Mouse (Mus musculus): Measurements from ENCODE around the gene Mylip. TPM values are rescaled to one million over a fixed set of nuclear protein-coding genes. Genes with fewer than 3 reads are reported as not detected.

The Mylip gene
- 7.9 and 9.4 TPM in 2 replicates for polyA plus RNA-seq (2015; fragmentation: Nextera tagmentation; extraction: Ambion mirVana)

DNA sequence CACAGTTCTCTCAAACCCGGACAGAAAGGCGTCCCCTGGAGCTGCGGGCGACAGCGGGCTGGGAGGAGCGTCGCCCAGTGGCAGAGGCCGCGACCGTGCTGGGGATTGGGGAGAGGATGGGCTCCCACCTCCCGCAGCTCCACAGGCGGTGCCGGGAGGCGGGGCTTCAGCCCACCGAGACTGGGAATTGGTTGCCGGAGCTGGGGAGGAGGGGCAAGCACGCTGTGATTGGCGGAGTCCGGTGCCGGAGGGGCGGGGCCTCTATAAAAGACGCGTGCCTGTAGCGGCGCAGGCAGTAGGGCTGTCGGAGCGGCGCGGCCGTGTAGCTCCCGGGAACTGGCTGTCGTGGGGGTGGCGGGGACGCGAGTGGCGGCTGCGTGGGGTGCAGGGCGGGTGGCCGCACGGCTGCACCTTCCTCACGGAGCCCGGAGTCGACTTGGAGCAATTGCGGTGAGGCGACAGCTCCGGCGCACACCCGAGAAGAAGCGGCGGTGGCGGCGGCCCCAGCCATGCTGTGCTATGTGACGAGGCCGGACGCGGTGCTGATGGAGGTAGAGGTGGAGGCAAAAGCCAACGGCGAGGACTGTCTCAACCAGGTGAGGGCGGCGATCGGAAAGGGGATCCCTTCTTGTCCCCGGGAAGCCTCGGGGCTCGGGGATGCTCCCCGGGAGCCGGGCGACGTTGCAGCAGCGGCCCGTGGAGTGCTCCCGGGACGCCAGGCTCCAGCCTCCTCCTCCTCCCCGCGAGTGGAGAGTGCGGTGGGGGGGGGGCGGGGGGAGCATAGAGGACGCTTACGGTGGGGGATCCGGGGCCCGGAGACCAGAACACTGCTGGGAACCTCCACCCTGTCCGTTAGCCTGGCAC is at the start of gene Mylip:
Gene Mylip (plus strand): TSS at position 295 of the 864 bp plus-strand sequence.

Other genes starting within 250 kb of the Mylip start
- 30.2 and 78.1 TPM in 2 replicates for gene Gmpr, start 117.7 kb downstream of the Mylip start, polyA plus RNA-seq (2015; fragmentation: Nextera tagmentation; extraction: Ambion mirVana)